Comparison of ENCODE assay signal across 10 mouse cellular contexts in the genomic region with DNA sequence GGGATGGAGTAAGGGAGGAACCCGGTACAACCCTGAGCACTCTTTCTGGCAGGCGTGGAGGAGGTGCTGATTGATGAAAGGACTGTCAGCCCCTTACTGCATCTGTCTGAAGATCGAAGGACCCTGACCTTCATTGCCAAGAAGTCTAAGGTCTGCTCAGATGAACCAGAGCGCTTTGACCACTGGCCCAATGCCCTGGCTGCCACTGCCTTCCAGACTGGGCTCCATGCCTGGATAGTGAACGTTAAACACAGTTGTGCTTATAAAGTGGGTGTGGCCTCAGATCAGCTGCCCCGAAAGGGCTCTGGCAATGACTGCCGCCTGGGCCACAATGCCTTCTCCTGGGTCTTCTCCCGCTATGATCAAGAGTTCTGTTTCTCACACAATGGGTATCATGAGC. TPM values are rescaled to one million over a fixed set of nuclear protein-coding genes. Genes with fewer than 3 reads are reported as not detected.
DNase-seq lines count a peak whose midpoint lies in the region; ATAC-seq and TF ChIP-seq lines count a peak whose summit lies in the region.
"Had no signal": no experiment of that assay in that cellular context is flagged by ENCODE, and none has a peak within 500 bp of the region (broad histone marks: within the 10 kb centered on the region; RNA-seq: fewer than 3 reads in every experiment).

No protein-coding gene starts in this region.

- no peaks in the 10 kb centered on the region for H3K9me3 ChIP-seq in intestine, embryonic 16.5 days (ENCODE audit: control insufficient read depth, low read length)
- H3K9me3 ChIP-seq in intestine, embryonic 15.5 days = no peaks in the 10 kb centered on the region
- no peaks in the 10 kb centered on the region for H3K9me3 ChIP-seq in intestine, postnatal 0 days (ENCODE audit: control insufficient read depth)
- no peaks in the 10 kb centered on the region for H3K9me3 ChIP-seq in forebrain, embryonic 15.5 days
- no peaks in the 10 kb centered on the region for H3K9me3 ChIP-seq in neural tube, embryonic 15.5 days (replicated peaks)
- H3K9me3 ChIP-seq: forebrain, embryonic 12.5 days had no signal

- peaks cover 10% of the 10 kb centered on the region for H3K36me3 ChIP-seq in intestine, embryonic 16.5 days (ENCODE audit: control insufficient read depth, insufficient read depth, low read length)
- peaks cover 21% of the 10 kb centered on the region for H3K36me3 ChIP-seq in intestine, embryonic 15.5 days
- peaks cover 21% of the 10 kb centered on the region for H3K36me3 ChIP-seq in intestine, postnatal 0 days (ENCODE audit: control insufficient read depth, insufficient read depth)
- H3K36me3 ChIP-seq in forebrain, embryonic 15.5 days = peaks cover 14% of the 10 kb centered on the region; the same call in 1 of the 2 replicates
- H3K36me3 ChIP-seq in neural tube, embryonic 15.5 days = peaks cover 26% of the 10 kb centered on the region

- DNase-seq in adipocyte (ENCODE audit: low spot score) = peak; percentile 98
- peak; percentile 64 for DNase-seq in lung, postnatal 25 days (ENCODE audit: low spot score)
- no peak for DNase-seq in layer of hippocampus, postnatal 25 days (ENCODE audit: extremely low spot score in 1 of 2, low spot score in 1 of 2)

- 0 out of 2 replicates have a peak overlapping the region, but pooled peaks have one; percentile 9 for H3K27ac ChIP-seq in intestine, embryonic 16.5 days (ENCODE audit: low read length)
- no peak overlapping the region for H3K27ac ChIP-seq in intestine, embryonic 15.5 days
- H3K27ac ChIP-seq in intestine, postnatal 0 days (ENCODE audit: low read depth, low read length) = peak overlapping the region; percentile 15; the same call in 1 of the 2 replicates
- H3K27ac ChIP-seq in forebrain, embryonic 15.5 days (replicated peaks) = no peak overlapping the region
- H3K27ac ChIP-seq in neural tube, embryonic 15.5 days (replicated peaks) = no peak overlapping the region
- H3K27ac ChIP-seq: forebrain, embryonic 12.5 days had no signal

- no peak for TF ChIP-seq CTCF in intestine, postnatal 0 days (IDR thresholded peaks at IDR 0.05; ENCODE audit: low read depth)

- no peak overlapping the region for H3K9ac ChIP-seq in intestine, embryonic 16.5 days (ENCODE audit: low read depth, low read length)
- no peak overlapping the region for H3K9ac ChIP-seq in intestine, embryonic 15.5 days
- no peak overlapping the region for H3K9ac ChIP-seq in intestine, postnatal 0 days (ENCODE audit: low read depth, low read length)
- no peak overlapping the region for H3K9ac ChIP-seq in forebrain, embryonic 15.5 days (replicated peaks)
- no peak overlapping the region for H3K9ac ChIP-seq in neural tube, embryonic 15.5 days (replicated peaks)
- H3K9ac ChIP-seq: forebrain, embryonic 12.5 days had no signal

- no peak overlapping the region for H3K4me2 ChIP-seq in intestine, embryonic 16.5 days (ENCODE audit: low read depth, low read length)
- H3K4me2 ChIP-seq in intestine, embryonic 15.5 days (replicated peaks) = no peak overlapping the region
- H3K4me2 ChIP-seq in intestine, postnatal 0 days (replicated peaks; ENCODE audit: low read depth) = no peak overlapping the region
- H3K4me2 ChIP-seq in forebrain, embryonic 15.5 days (replicated peaks) = no peak overlapping the region
- no peak overlapping the region for H3K4me2 ChIP-seq in neural tube, embryonic 15.5 days
- H3K4me2 ChIP-seq: forebrain, embryonic 12.5 days had no signal

- no peak overlapping the region for H3K4me3 ChIP-seq in intestine, embryonic 16.5 days (ENCODE audit: low read length)
- H3K4me3 ChIP-seq in intestine, embryonic 15.5 days (replicated peaks) = no peak overlapping the region
- H3K4me3 ChIP-seq in intestine, postnatal 0 days (ENCODE audit: low read depth, low read length) = no peak overlapping the region
- H3K4me3 ChIP-seq in forebrain, embryonic 15.5 days = no peak overlapping the region
- no peak overlapping the region for H3K4me3 ChIP-seq in neural tube, embryonic 15.5 days (replicated peaks)
- H3K4me3 ChIP-seq: forebrain, embryonic 12.5 days had no signal

- H3K27me3 ChIP-seq in intestine, embryonic 16.5 days (replicated peaks; ENCODE audit: control insufficient read depth, insufficient read depth, low read length) = no peaks in the 10 kb centered on the region
- H3K27me3 ChIP-seq in intestine, embryonic 15.5 days (replicated peaks) = no peaks in the 10 kb centered on the region
- H3K27me3 ChIP-seq in intestine, postnatal 0 days (replicated peaks; ENCODE audit: control insufficient read depth, insufficient read depth, low read length) = no peaks in the 10 kb centered on the region
- no peaks in the 10 kb centered on the region for H3K27me3 ChIP-seq in forebrain, embryonic 15.5 days
- no peaks in the 10 kb centered on the region for H3K27me3 ChIP-seq in neural tube, embryonic 15.5 days (replicated peaks)
- H3K27me3 ChIP-seq: forebrain, embryonic 12.5 days had no signal

- H3K4me1 ChIP-seq in intestine, embryonic 16.5 days (ENCODE audit: control insufficient read depth, insufficient read depth, low read length) = peaks cover 8% of the 10 kb centered on the region
- H3K4me1 ChIP-seq in intestine, embryonic 15.5 days (replicated peaks) = 0 out of 2 replicates have a peak, but pooled peaks cover 9% of the 10 kb centered on the region
- 0 out of 2 replicates have a peak, but pooled peaks cover 2% of the 10 kb centered on the region for H3K4me1 ChIP-seq in intestine, postnatal 0 days (replicated peaks; ENCODE audit: control insufficient read depth, insufficient read depth, low read length)
- 0 out of 2 replicates have a peak, but pooled peaks cover 5% of the 10 kb centered on the region for H3K4me1 ChIP-seq in forebrain, embryonic 15.5 days
- peaks cover 2% of the 10 kb centered on the region for H3K4me1 ChIP-seq in neural tube, embryonic 15.5 days
- H3K4me1 ChIP-seq: forebrain, embryonic 12.5 days had no signal

- WGBS in intestine, embryonic 16.5 days = 68% methylated on average over 8 of the region's 8 CpGs
- WGBS in intestine, embryonic 15.5 days = 71% methylated on average over 8 of the region's 8 CpGs
- 60% methylated on average over 8 of the region's 8 CpGs for WGBS in intestine, postnatal 0 days
- WGBS in forebrain, embryonic 15.5 days = 80% methylated on average over 8 of the region's 8 CpGs
- WGBS in neural tube, embryonic 15.5 days = 76% methylated on average over 8 of the region's 8 CpGs

- no peak for ATAC-seq in intestine, embryonic 16.5 days
- no peak for ATAC-seq in intestine, embryonic 15.5 days
- no peak for ATAC-seq in intestine, postnatal 0 days
- ATAC-seq in forebrain, embryonic 15.5 days (replicated peaks) = no peak
- ATAC-seq in neural tube, embryonic 15.5 days (ENCODE audit: low FRiP score) = no peak

RNA-seq across cellular contexts. Expression of gene Hdhd3, which starts 7.3 kb away (rescaled TPM):
- polyA plus RNA-seq in intestine, embryonic 16.5 days (2015; fragmentation: Nextera tagmentation; extraction: Ambion mirVana) = 115 and 118 TPM in 2 replicates
- 61.6 and 76.4 TPM in 2 replicates for polyA plus RNA-seq in intestine, embryonic 15.5 days (2015; fragmentation: Nextera tagmentation; extraction: Ambion mirVana)
- polyA plus RNA-seq in intestine, postnatal 0 days (2015; fragmentation: Nextera tagmentation; extraction: Ambion mirVana) = 125 and 145 TPM in 2 replicates
- 10 to 100 TPM in 1 of 2 experiments, 1 to 10 TPM in 1; 9.4 to 10.7 TPM for total RNA-seq in layer of hippocampus, postnatal 25 days (2021)
- 10.8 TPM in 2 replicates for polyA plus RNA-seq in forebrain, embryonic 15.5 days (2015; fragmentation: Nextera tagmentation; extraction: Ambion mirVana)
- 12.6 and 13.4 TPM in 2 replicates for polyA plus RNA-seq in neural tube, embryonic 15.5 days (2015; fragmentation: Nextera tagmentation; extraction: Ambion mirVana)
- total RNA-seq: megakaryocyte, adult 5-6 weeks had no signal

RNA-seq across cellular contexts. Expression of gene Bspry, which starts 16.1 kb away (rescaled TPM):
- 29.9 and 31.6 TPM in 2 replicates for polyA plus RNA-seq in intestine, embryonic 16.5 days (2015; fragmentation: Nextera tagmentation; extraction: Ambion mirVana)
- 31.7 and 33.2 TPM in 2 replicates for polyA plus RNA-seq in intestine, embryonic 15.5 days (2015; fragmentation: Nextera tagmentation; extraction: Ambion mirVana)
- 14.7 and 20.5 TPM in 2 replicates for polyA plus RNA-seq in intestine, postnatal 0 days (2015; fragmentation: Nextera tagmentation; extraction: Ambion mirVana)
- total RNA-seq in layer of hippocampus, postnatal 25 days (2021) = under 1 TPM; 0.20 to 0.38 TPM
- polyA plus RNA-seq in forebrain, embryonic 15.5 days (2015; fragmentation: Nextera tagmentation; extraction: Ambion mirVana) = 0.78 and 0.85 TPM in 2 replicates
- polyA plus RNA-seq in neural tube, embryonic 15.5 days (2015; fragmentation: Nextera tagmentation; extraction: Ambion mirVana) = 0.67 and 5.3 TPM in 2 replicates

RNA-seq across cellular contexts. Expression of gene Alad, which starts 23.8 kb away (rescaled TPM):
- polyA plus RNA-seq in intestine, embryonic 16.5 days (2015; fragmentation: Nextera tagmentation; extraction: Ambion mirVana) = 189 and 191 TPM in 2 replicates
- 156 and 161 TPM in 2 replicates for polyA plus RNA-seq in intestine, embryonic 15.5 days (2015; fragmentation: Nextera tagmentation; extraction: Ambion mirVana)
- 156 and 168 TPM in 2 replicates for polyA plus RNA-seq in intestine, postnatal 0 days (2015; fragmentation: Nextera tagmentation; extraction: Ambion mirVana)
- total RNA-seq in layer of hippocampus, postnatal 25 days (2021) = 10 to 100 TPM; 25.8 to 28.9 TPM
- 63.3 and 64.3 TPM in 2 replicates for polyA plus RNA-seq in forebrain, embryonic 15.5 days (2015; fragmentation: Nextera tagmentation; extraction: Ambion mirVana)
- polyA plus RNA-seq in neural tube, embryonic 15.5 days (2015; fragmentation: Nextera tagmentation; extraction: Ambion mirVana) = 69.2 and 74.9 TPM in 2 replicates

RNA-seq across cellular contexts. Expression of gene Wdr31, which starts 25.2 kb away (rescaled TPM):
- polyA plus RNA-seq in intestine, embryonic 16.5 days (2015; fragmentation: Nextera tagmentation; extraction: Ambion mirVana) = 5.1 and 7.3 TPM in 2 replicates
- polyA plus RNA-seq in intestine, embryonic 15.5 days (2015; fragmentation: Nextera tagmentation; extraction: Ambion mirVana) = 7.7 and 9.1 TPM in 2 replicates
- polyA plus RNA-seq in intestine, postnatal 0 days (2015; fragmentation: Nextera tagmentation; extraction: Ambion mirVana) = 1.6 and 1.8 TPM in 2 replicates
- 1 to 10 TPM; 6.7 to 8.5 TPM for total RNA-seq in layer of hippocampus, postnatal 25 days (2021)
- polyA plus RNA-seq in forebrain, embryonic 15.5 days (2015; fragmentation: Nextera tagmentation; extraction: Ambion mirVana) = 9.9 and 11.5 TPM in 2 replicates
- polyA plus RNA-seq in neural tube, embryonic 15.5 days (2015; fragmentation: Nextera tagmentation; extraction: Ambion mirVana) = 12.5 and 13.3 TPM in 2 replicates
- total RNA-seq: megakaryocyte, adult 5-6 weeks had no signal

RNA-seq across cellular contexts. Expression of gene Pole3, which starts 28.9 kb away (rescaled TPM):
- polyA plus RNA-seq in intestine, embryonic 16.5 days (2015; fragmentation: Nextera tagmentation; extraction: Ambion mirVana) = 57.5 and 67.5 TPM in 2 replicates
- 70.5 and 71.5 TPM in 2 replicates for polyA plus RNA-seq in intestine, embryonic 15.5 days (2015; fragmentation: Nextera tagmentation; extraction: Ambion mirVana)
- 38.0 TPM in 2 replicates for polyA plus RNA-seq in intestine, postnatal 0 days (2015; fragmentation: Nextera tagmentation; extraction: Ambion mirVana)
- 10 to 100 TPM; 21.0 to 21.9 TPM for total RNA-seq in layer of hippocampus, postnatal 25 days (2021)
- polyA plus RNA-seq in forebrain, embryonic 15.5 days (2015; fragmentation: Nextera tagmentation; extraction: Ambion mirVana) = 83.9 and 88.4 TPM in 2 replicates
- polyA plus RNA-seq in neural tube, embryonic 15.5 days (2015; fragmentation: Nextera tagmentation; extraction: Ambion mirVana) = 52.0 and 60.9 TPM in 2 replicates

Comparison
In these comparisons a context has a peak if more than half of its experiments do, and no peak if none do; other contexts are left out.
1. H3K27ac ChIP-seq: peak in intestine, embryonic 16.5 days (single experiment) and intestine, postnatal 0 days (single experiment); none in intestine, embryonic 15.5 days (single experiment), forebrain, embryonic 15.5 days (single experiment) and neural tube, embryonic 15.5 days (single experiment).
2. DNase-seq: peak in adipocyte (single experiment) and lung, postnatal 25 days (single experiment); none in layer of hippocampus, postnatal 25 days (0 of 2).